Mouse (Mus musculus) spleen, adult 2 months (tissue): Measurements from ENCODE around the gene Antxr1. TPM values are rescaled to one million over a fixed set of nuclear protein-coding genes. Genes with fewer than 3 reads are reported as not detected.

Experiments
- DNase-seq, 2 experiments: peaks; one replicate each; pipeline versions ENCODE4 v3.0.0 to v3.0.0-alpha.2; 2012 to 2021; ENCODE audit warnings: low spot score in 2 of 2, low read depth in 1 of 2
- H3K27ac ChIP-seq: fragments of 200-500 bp; 2 replicates; pipeline ENCODE4 v1.5.1; 2012; ENCODE audit warnings: low read length, inconsistent platforms; ENCODE audit not compliant: insufficient read depth
- H3K27me3 ChIP-seq: fragments of 200-500 bp; 2 replicates; pipeline ENCODE4 v1.6.1; 2012; ENCODE audit warnings: mild to moderate bottlenecking, moderate library complexity, low read length, inconsistent platforms; ENCODE audit not compliant: control insufficient read depth, insufficient read depth
- H3K36me3 ChIP-seq: fragments of 200-500 bp; 2 replicates; pipeline ENCODE4 v1.6.1; 2012; ENCODE audit warnings: mild to moderate bottlenecking, low read length, inconsistent platforms; ENCODE audit not compliant: control insufficient read depth, insufficient read depth
- H3K4me1 ChIP-seq: fragments of 200-500 bp; 2 replicates; pipeline ENCODE4 v1.6.1; 2011; ENCODE audit warnings: inconsistent platforms; ENCODE audit not compliant: control insufficient read depth, insufficient read depth, insufficient read length
- H3K4me3 ChIP-seq: fragments of 200-500 bp; 2 replicates; pipeline ENCODE4 v1.5.1; 2011; ENCODE audit warnings: mild to moderate bottlenecking, inconsistent platforms; ENCODE audit not compliant: insufficient read depth, insufficient read length; ENCODE audit errors: extremely low read depth
- CTCF ChIP-seq: fragments of 200-500 bp; IDR thresholded peaks from 2 replicates; pipeline ENCODE4 v1.5.1; 2011; ENCODE audit warnings: mild to moderate bottlenecking, inconsistent platforms; ENCODE audit not compliant: insufficient read depth, insufficient read length, insufficient replicate concordance; ENCODE audit errors: extremely low read depth
- POLR2A ChIP-seq: fragments of 200-500 bp; IDR thresholded peaks from 2 replicates; pipeline ENCODE4 v1.6.1; 2011; ENCODE audit warnings: low read depth, low read length, inconsistent platforms
- WGBS: fragments of 180-500 bp; shearing (Covaris S2); methylation state at CpG from one replicate; pipeline ENCODE4 v1.1.7; 2018; 5-methylcytosine and 5-hydroxymethylcytosine counted together
- polyA plus RNA-seq: library from polyadenylated mRNA; depleted of rRNA; stranded (reverse); fragments of >200 nt; gene quantifications from 2 replicates; pipeline ENCODE4 v1.2.3, GENCODE M21; 2012

Gene Antxr1
- polyA plus RNA-seq, 1 experiment, result 4.2 TPM

DNA sequence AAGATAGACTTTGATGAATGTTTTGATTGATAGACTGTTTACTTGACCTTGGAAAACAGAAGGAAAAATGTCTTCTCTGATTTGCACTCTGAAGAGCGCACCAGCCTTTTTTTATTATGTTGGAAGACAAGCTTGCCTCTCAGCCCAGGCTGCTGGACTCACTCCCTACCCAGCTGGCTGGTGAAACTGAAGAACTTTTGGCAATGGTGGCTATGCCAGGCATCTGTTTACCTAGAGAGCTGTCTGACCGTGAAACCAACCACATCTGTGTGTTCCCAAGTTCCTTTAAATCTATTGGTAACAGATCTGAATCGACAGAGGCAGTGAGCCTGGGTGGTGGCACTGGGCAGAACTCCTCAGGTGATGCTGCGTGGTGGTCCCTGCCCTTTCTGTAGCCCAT, 102.5 kb downstream of the Antxr1 start:
- Histone ChIP-seq H3K4me3 (no peak overlapping the region), H3K4me1 (no peaks in the 10 kb centered on the region), H3K27me3 (no peaks in the 10 kb centered on the region), H3K27ac (no peak overlapping the region), H3K36me3 (no peaks in the 10 kb centered on the region)
- no peak for DNase-seq
- 78% methylated on average over 4 of the region's 4 CpGs for WGBS
- TF ChIP-seq POLR2A, result no peak
- TF ChIP-seq CTCF, result no peak

GRCm38 (mm10) chr6:87230041-87230440, 105.6 kb downstream of the Antxr1 start:
- 92% methylated on average over 2 of the region's 2 CpGs for WGBS
- Histone ChIP-seq H3K4me1 (no peaks in the 10 kb centered on the region; the same call in 1 of the 2 replicates), H3K4me3 (no peak overlapping the region), H3K27me3 (no peaks in the 10 kb centered on the region), H3K27ac (no peak overlapping the region), H3K36me3 (no peaks in the 10 kb centered on the region)
- DNase-seq, result no peak
- TF ChIP-seq POLR2A, result no peak
- TF ChIP-seq CTCF, result no peak

- DNase-seq, result no peak
- 21% methylated on average over 10 of the region's 10 CpGs for WGBS
Measured at GRCm38 (mm10) chr6:87227940-87228339, 107.7 kb downstream of the Antxr1 start.

GRCm38 (mm10) chr6:87226315-87226714, 109.3 kb downstream of the Antxr1 start:
- TF ChIP-seq POLR2A (no peak), CTCF (no peak)
- 85% methylated on average over 4 of the region's 4 CpGs for WGBS
- H3K4me3 ChIP-seq, result no peak overlapping the region
- H3K27ac ChIP-seq, result no peak overlapping the region
- H3K36me3 ChIP-seq, result no peaks in the 10 kb centered on the region
- no peak for DNase-seq
- H3K4me1 ChIP-seq, result no peaks in the 10 kb centered on the region; the same call in 1 of the 2 replicates
- H3K27me3 ChIP-seq, result no peaks in the 10 kb centered on the region

More at GRCm38 (mm10) chr6:87227940-87228339, 107.7 kb downstream of the Antxr1 start:
- TF ChIP-seq CTCF (no peak), POLR2A (no peak)
- H3K27me3 ChIP-seq, result no peaks in the 10 kb centered on the region
- H3K4me1 ChIP-seq, result no peaks in the 10 kb centered on the region; the same call in 1 of the 2 replicates
- H3K4me3 ChIP-seq, result no peak overlapping the region
- no peak overlapping the region for H3K27ac ChIP-seq
- H3K36me3 ChIP-seq, result no peaks in the 10 kb centered on the region

GRCm38 (mm10) chr6:87225286-87225685, 110.3 kb downstream of the Antxr1 start:
- no peak for DNase-seq
- no peaks in the 10 kb centered on the region for H3K27me3 ChIP-seq
- H3K4me3 ChIP-seq, result no peak overlapping the region
- 100% methylated on average over 1 of the region's 1 CpGs for WGBS
- H3K4me1 ChIP-seq, result no peaks in the 10 kb centered on the region; the same call in 1 of the 2 replicates
- no peaks in the 10 kb centered on the region for H3K36me3 ChIP-seq
- H3K27ac ChIP-seq, result no peak overlapping the region
- no peak for TF ChIP-seq POLR2A

DNA sequence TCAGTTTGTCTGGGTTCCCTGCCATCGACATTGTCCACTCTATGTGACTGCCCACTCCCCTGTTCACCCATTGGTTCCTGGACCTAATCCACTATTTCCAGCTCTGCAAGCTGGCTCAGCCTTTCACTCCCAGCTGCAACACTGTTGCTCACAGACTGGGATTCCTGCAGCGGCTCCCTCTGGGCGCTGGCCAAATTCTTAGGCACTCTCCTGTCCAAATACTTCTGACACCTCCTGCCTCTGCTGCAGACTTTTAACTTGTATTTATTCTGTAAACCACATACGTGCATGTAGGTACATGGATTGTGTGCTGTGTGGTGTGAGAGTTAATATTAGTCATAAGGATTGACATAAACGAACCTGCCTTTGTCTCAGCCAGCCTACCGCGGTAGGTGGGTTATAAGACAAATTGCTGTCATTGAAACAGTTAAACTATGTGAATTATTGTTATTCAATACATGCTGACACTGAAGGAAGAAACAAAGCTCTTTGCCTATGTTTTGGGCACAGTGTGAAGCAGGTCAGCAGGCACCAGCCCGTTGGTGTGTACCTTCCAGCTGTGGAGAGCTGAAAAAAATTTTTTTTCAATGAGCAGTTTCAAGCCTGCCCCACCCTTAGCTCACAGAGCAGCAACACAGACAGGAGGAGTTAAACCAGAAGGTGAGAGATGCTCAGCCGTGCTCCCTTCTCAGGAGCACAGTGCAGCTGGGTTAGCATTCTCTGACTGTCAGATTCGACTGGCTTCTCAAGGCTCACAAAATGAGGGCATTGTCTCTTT, 112.6 kb downstream of the Antxr1 start:
- DNase-seq, result no peak
- Histone ChIP-seq H3K36me3 (no peaks in the 10 kb centered on the region), H3K27me3 (no peaks in the 10 kb centered on the region), H3K27ac (no peak overlapping the region), H3K4me1 (no peaks in the 10 kb centered on the region; the same call in 1 of the 2 replicates), H3K4me3 (no peak overlapping the region)
- 80% methylated on average over 10 of the region's 10 CpGs for WGBS
- TF ChIP-seq POLR2A (no peak), CTCF (no peak)
